Mouse (Mus musculus): Measurements from ENCODE around the gene Dpp4. TPM values are rescaled to one million over a fixed set of nuclear protein-coding genes. Genes with fewer than 3 reads are reported as not detected.

Dpp4 gene
- polyA plus RNA-seq, 1 experiment from 2014 or later = 0.88 TPM

DNA sequence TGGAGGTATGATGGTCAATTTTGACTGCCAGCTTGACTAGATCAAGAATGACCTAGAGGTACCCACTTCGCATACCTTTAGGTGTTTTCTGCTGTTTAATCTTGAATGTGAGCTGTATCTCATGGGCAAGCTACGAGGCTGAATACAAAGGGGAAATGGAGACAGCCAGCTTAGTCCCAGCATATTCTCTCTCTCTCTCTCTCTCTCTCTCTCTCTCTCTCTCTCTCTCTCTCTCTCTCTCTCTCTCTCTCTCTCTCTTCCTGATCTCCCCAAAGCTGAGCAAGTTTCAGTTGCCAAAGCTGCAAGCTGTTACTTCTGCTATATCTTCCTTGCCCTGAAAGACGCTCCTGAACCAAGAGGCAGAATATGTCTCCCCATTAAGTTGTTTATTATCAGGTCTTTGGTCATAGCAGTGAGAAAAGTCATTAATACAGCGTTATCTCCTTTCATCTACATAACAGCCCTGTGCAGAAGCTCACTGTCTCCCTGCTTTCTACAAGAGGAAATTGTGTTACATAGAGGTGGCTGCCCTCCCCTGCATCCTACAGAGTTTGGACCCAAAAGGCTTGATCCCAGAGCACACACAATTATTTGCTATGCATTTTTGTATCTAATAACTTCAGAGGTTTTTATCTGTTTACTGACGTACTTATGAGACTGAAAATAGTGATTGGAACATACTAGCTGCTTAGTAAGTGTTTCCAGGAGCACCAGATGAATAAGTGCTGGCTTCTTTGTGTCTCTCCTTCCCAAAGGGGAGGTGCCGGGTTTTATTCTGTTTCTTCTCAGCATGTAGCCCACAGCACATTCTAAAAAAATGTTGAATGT lies 10.7 kb upstream of the Dpp4 start:
- Histone ChIP-seq H3K4me1 (ENCODE audit: control insufficient read depth, insufficient read depth, low read length) (no peaks in the 10 kb centered on the region), H3K36me3 (replicated peaks; ENCODE audit: control insufficient read depth, insufficient read depth, low read depth, low read length) (no peaks in the 10 kb centered on the region), H3K4me3 (ENCODE audit: low read depth, low read length) (no peak overlapping the region), H3K27ac (replicated peaks; ENCODE audit: low read depth, low read length) (no peak overlapping the region), H3K27me3 (ENCODE audit: control insufficient read depth, insufficient read depth, low read length) (no peaks in the 10 kb centered on the region), H3K9ac (replicated peaks; ENCODE audit: low read length) (no peak overlapping the region), H3K4me2 (ENCODE audit: low read depth, low read length) (no peak overlapping the region), H3K9me3 (replicated peaks; ENCODE audit: control insufficient read depth, low read length) (no peaks in the 10 kb centered on the region)
- DNase-seq (ENCODE audit: low spot score) (no peak), ATAC-seq (replicated peaks; ENCODE audit: insufficient number of reproducible peaks, low FRiP score, low TSS enrichment, low read depth) (no peak)
- WGBS = 75% methylated on average over 6 of the region's 6 CpGs

DNA sequence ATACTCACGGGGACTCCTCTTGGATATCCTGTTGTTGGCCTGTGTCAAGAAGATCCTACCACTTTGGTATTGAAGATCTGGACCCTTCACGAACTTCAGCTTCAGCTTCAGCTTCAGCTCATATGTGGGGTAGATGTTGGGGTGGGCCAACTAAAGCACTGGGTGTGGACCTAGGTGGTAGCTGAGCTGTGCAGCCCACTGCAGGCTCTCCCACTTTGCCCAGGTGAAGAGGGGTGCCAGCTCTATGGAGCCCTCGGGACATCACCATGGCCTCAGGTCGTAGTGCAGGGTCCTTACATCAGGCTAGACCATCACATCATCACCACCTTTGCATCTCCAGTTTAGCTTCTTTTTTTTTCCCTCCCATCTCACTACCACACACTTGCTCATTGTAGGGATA lies 9.2 kb upstream of the Dpp4 start:
- WGBS = 92% methylated on average over 4 of the region's 4 CpGs

DNA sequence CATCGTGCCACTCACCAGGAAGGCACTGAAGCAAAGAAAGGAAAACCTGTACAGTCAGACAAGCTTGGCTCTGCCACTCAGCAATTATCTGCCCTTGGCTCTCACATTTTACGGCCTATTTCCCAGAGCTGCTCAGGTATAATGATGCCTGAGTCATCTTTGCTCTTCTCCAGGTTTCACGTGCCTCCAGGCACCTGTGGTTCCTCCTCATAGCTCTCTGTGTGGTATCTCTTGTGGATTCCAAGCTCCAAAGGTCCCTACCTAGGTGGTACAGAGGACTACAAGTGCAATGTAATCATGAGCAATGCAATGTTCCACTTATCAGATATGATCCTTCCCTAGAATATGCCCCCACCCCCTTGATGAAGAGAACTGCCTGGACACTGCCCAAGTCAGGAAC lies 8.0 kb upstream of the Dpp4 start:
- Histone ChIP-seq H3K4me1 (ENCODE audit: control insufficient read depth, insufficient read depth, low read length) (no peaks in the 10 kb centered on the region), H3K27me3 (ENCODE audit: control insufficient read depth, insufficient read depth, low read length) (no peaks in the 10 kb centered on the region), H3K4me3 (ENCODE audit: low read depth, low read length) (no peak overlapping the region), H3K9ac (replicated peaks; ENCODE audit: low read length) (no peak overlapping the region), H3K27ac (replicated peaks; ENCODE audit: low read depth, low read length) (no peak overlapping the region), H3K4me2 (ENCODE audit: low read depth, low read length) (no peak overlapping the region), H3K9me3 (replicated peaks; ENCODE audit: control insufficient read depth, low read length) (no peaks in the 10 kb centered on the region), H3K36me3 (replicated peaks; ENCODE audit: control insufficient read depth, insufficient read depth, low read depth, low read length) (no peaks in the 10 kb centered on the region)
- no peak for DNase-seq (ENCODE audit: low spot score)
- no peak for ATAC-seq (replicated peaks; ENCODE audit: insufficient number of reproducible peaks, low FRiP score, low TSS enrichment, low read depth)
- 85% methylated on average over 3 of the region's 3 CpGs for WGBS

More for the DNA sequence above, 9.2 kb upstream of the Dpp4 start:
- no peaks in the 10 kb centered on the region for H3K9me3 ChIP-seq (replicated peaks; ENCODE audit: control insufficient read depth, low read length)
- no peak for ATAC-seq (replicated peaks; ENCODE audit: insufficient number of reproducible peaks, low FRiP score, low TSS enrichment, low read depth)
- no peaks in the 10 kb centered on the region for H3K36me3 ChIP-seq (replicated peaks; ENCODE audit: control insufficient read depth, insufficient read depth, low read depth, low read length)
- H3K4me1 ChIP-seq (ENCODE audit: control insufficient read depth, insufficient read depth, low read length) = no peaks in the 10 kb centered on the region
- no peak overlapping the region for H3K4me2 ChIP-seq (ENCODE audit: low read depth, low read length)
- H3K4me3 ChIP-seq (ENCODE audit: low read depth, low read length) = no peak overlapping the region
- H3K27ac ChIP-seq (replicated peaks; ENCODE audit: low read depth, low read length) = no peak overlapping the region
- no peak for DNase-seq (ENCODE audit: low spot score)
- no peak overlapping the region for H3K9ac ChIP-seq (replicated peaks; ENCODE audit: low read length)
- H3K27me3 ChIP-seq (ENCODE audit: control insufficient read depth, insufficient read depth, low read length) = no peaks in the 10 kb centered on the region

DNA sequence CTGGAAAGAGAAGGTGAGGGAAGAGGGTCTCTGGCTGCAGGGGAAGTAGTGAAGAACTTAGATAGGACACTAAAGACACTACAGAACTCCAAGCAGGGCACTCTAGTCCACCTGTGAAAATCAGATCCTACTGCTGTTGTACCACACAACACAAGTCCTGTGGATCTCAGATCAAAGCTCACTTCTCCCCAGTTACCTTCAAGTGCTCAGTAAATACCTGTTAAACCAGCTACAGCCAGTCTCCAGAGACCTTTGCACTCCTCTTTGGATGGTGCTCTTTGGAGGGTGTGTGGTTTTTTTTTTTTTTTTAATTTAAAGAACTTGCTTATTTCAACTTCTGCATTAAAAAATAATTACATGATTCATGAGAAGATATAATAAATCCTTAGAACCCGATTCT lies 5.2 kb upstream of the Dpp4 start:
- Histone ChIP-seq H3K4me3 (ENCODE audit: low read depth, low read length) (no peak overlapping the region), H3K27ac (replicated peaks; ENCODE audit: low read depth, low read length) (no peak overlapping the region), H3K9me3 (replicated peaks; ENCODE audit: control insufficient read depth, low read length) (no peaks in the 10 kb centered on the region), H3K27me3 (ENCODE audit: control insufficient read depth, insufficient read depth, low read length) (no peaks in the 10 kb centered on the region), H3K9ac (replicated peaks; ENCODE audit: low read length) (no peak overlapping the region), H3K4me1 (ENCODE audit: control insufficient read depth, insufficient read depth, low read length) (no peaks in the 10 kb centered on the region), H3K36me3 (replicated peaks; ENCODE audit: control insufficient read depth, insufficient read depth, low read depth, low read length) (no peaks in the 10 kb centered on the region), H3K4me2 (ENCODE audit: low read depth, low read length) (no peak overlapping the region)
- WGBS = 77% methylated on average over 1 of the region's 1 CpGs
- DNase-seq (ENCODE audit: low spot score) (no peak), ATAC-seq (replicated peaks; ENCODE audit: insufficient number of reproducible peaks, low FRiP score, low TSS enrichment, low read depth) (no peak)

DNA sequence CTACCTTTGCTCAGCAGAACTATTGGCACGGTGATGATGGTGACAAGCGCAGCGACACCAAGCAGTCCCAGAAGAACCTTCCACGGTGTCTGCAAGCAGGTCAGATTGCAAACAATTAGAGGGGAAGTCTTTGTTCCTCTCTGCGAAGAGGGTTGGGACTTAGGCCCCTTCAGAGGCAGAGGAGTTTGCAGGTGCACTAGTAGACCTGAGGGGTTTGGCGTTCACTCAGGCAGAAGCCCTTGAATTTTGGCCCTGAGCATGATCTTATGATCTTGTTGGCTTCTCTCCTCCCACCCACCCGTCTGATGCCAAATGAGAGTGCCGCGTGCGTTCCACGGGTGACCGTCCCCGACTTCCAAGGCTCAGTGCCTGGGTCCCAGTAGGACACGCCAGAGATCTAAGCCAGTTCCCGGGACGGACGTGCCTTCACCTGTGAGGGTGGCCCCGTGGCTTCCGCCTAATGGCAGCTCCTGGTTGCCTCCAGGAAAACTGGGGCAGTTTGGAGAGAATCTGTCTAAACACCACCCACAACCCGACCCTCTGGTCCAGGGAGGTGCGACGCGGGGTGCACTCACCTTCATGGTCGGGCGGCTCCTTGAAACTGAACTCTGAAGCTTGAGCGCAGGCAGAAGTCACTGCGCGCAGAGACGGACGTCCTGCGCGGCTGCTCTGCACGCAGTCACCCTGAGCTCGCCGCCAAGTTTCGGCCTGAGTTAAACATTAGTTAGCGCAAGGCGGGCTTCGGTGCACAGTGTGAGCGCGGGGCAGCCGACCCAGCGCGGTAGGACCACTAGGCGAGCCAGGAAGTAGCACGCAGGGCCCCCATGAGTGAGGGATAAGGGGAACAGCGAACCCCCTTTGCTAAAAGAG lies 585 bp downstream of the Dpp4 start:
- Histone ChIP-seq H3K4me2 (ENCODE audit: low read depth, low read length) (peak overlapping the region; percentile 75), H3K27me3 (ENCODE audit: control insufficient read depth, insufficient read depth, low read length) (no peaks in the 10 kb centered on the region), H3K36me3 (replicated peaks; ENCODE audit: control insufficient read depth, insufficient read depth, low read depth, low read length) (no peaks in the 10 kb centered on the region), H3K4me3 (ENCODE audit: low read depth, low read length) (peak overlapping the region; percentile 27), H3K9me3 (replicated peaks; ENCODE audit: control insufficient read depth, low read length) (no peaks in the 10 kb centered on the region), H3K9ac (replicated peaks; ENCODE audit: low read length) (peak overlapping the region; percentile 29; the same call in 1 of the 2 replicates), H3K4me1 (ENCODE audit: control insufficient read depth, insufficient read depth, low read length) (no peaks in the 10 kb centered on the region), H3K27ac (replicated peaks; ENCODE audit: low read depth, low read length) (no peak overlapping the region)
- 7% methylated on average over 47 of the region's 47 CpGs for WGBS
- DNase-seq (ENCODE audit: low spot score) (peak; percentile 63), ATAC-seq (replicated peaks; ENCODE audit: insufficient number of reproducible peaks, low FRiP score, low TSS enrichment, low read depth) (peak; percentile 83)

DNA sequence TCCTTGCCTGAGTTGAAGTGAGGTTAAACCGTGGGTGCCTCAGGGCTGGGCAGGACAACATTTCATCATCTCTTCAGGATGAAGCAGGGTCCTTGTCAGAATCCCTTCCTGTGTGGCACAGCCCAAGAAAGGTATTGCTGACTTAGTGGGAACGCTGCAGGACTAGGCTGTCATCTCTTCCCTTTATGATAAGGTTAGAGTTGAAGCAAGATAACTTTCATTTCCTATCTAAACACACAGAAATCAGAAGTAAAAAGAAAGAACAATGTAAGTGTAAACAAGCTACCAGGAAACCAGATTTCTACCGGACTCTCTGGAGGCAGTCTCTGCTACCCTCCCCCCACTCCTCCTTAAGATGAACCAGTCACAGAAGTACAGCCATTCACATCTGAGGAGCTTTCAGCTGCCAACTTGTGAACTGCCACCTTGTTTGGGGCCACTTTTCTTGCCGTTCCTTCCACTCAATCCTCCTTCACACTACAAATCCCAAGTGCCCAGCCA lies 3.3 kb downstream of the Dpp4 start:
- 27% methylated on average over 4 of the region's 4 CpGs for WGBS
- Histone ChIP-seq H3K4me2 (ENCODE audit: low read depth, low read length) (no peak overlapping the region), H3K36me3 (replicated peaks; ENCODE audit: control insufficient read depth, insufficient read depth, low read depth, low read length) (no peaks in the 10 kb centered on the region), H3K4me1 (ENCODE audit: control insufficient read depth, insufficient read depth, low read length) (no peaks in the 10 kb centered on the region), H3K9ac (replicated peaks; ENCODE audit: low read length) (no peak overlapping the region), H3K9me3 (replicated peaks; ENCODE audit: control insufficient read depth, low read length) (no peaks in the 10 kb centered on the region), H3K27me3 (ENCODE audit: control insufficient read depth, insufficient read depth, low read length) (no peaks in the 10 kb centered on the region), H3K4me3 (ENCODE audit: low read depth, low read length) (no peak overlapping the region), H3K27ac (replicated peaks; ENCODE audit: low read depth, low read length) (no peak overlapping the region)
- DNase-seq (ENCODE audit: low spot score) (no peak), ATAC-seq (replicated peaks; ENCODE audit: insufficient number of reproducible peaks, low FRiP score, low TSS enrichment, low read depth) (no peak)

DNA sequence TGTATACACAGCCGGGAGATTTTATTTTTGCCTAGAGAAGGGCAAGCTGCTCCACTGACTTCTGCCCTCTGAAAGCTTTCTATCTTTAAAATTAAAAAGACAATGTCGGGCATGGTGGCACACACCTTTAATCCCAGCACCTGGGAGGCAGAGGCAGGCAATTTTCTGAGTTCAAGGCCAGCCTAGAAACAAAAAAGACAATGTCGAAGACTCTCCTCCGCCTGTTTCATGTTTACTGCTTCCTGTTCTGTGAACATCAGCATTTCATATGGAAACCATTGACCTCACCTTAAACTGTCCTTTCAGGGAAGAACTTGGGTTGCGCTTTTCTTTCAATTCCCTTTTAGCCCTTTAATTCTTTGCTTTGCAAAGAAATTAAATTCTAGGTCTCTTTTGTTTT lies 3.8 kb downstream of the Dpp4 start:
- 68% methylated on average over 5 of the region's 5 CpGs for WGBS
- DNase-seq (ENCODE audit: low spot score) (no peak), ATAC-seq (replicated peaks; ENCODE audit: insufficient number of reproducible peaks, low FRiP score, low TSS enrichment, low read depth) (no peak)
- H3K27me3 ChIP-seq (ENCODE audit: control insufficient read depth, insufficient read depth, low read length) = no peaks in the 10 kb centered on the region
- H3K4me2 ChIP-seq (ENCODE audit: low read depth, low read length) = no peak overlapping the region
- no peaks in the 10 kb centered on the region for H3K4me1 ChIP-seq (ENCODE audit: control insufficient read depth, insufficient read depth, low read length)
- no peaks in the 10 kb centered on the region for H3K9me3 ChIP-seq (replicated peaks; ENCODE audit: control insufficient read depth, low read length)
- H3K27ac ChIP-seq (replicated peaks; ENCODE audit: low read depth, low read length) = no peak overlapping the region
- H3K9ac ChIP-seq (replicated peaks; ENCODE audit: low read length) = no peak overlapping the region
- no peaks in the 10 kb centered on the region for H3K36me3 ChIP-seq (replicated peaks; ENCODE audit: control insufficient read depth, insufficient read depth, low read depth, low read length)
- no peak overlapping the region for H3K4me3 ChIP-seq (ENCODE audit: low read depth, low read length)
